Mouse (Mus musculus) small intestine, adult 2 months (tissue): ENCODE data around the gene Slc35f1.

Experiments
- CTCF ChIP-seq: fragments of 200-500 bp; IDR thresholded peaks from 2 replicates; pipeline ENCODE4 v1.5.1; 2012; ENCODE audit warnings: low read depth, mild to moderate bottlenecking, control low read depth, inconsistent platforms, low read length, moderate library complexity, mixed read lengths; ENCODE audit not compliant: insufficient replicate concordance, insufficient read length; ENCODE audit errors: extremely low read depth
- POLR2A ChIP-seq: fragments of 200-500 bp; IDR thresholded peaks from 2 replicates; pipeline ENCODE4 v1.6.1; 2012; ENCODE audit warnings: low read depth, mild to moderate bottlenecking, control low read depth, inconsistent platforms, low read length, moderate library complexity

- TF ChIP-seq CTCF (no peak), POLR2A (no peak)
Observed at GRCm38 (mm10) chr10:53035202-53035601, 344.9 kb downstream of the Slc35f1 start.
